ENCODE assay signal across 17 mouse cellular contexts in the genomic region with DNA sequence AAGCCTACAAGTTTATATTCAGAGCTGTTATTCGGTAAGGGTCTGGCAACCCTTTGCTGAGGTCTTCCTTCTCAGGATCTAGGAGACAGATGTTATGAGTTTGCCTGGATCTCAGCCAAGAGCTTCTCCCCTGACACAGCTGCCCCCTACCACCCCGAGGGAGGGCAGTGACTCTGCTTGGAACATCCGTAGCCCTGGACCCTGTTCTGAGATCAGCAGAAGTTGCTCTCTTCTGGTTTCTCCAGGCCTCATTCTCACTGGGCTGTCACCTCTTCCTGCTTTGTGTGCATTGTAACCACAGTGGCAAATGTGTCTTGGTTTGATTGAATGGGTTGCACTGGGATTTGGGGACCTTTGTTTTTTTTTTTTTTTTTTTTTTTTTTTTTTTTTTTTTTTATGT.
DNase-seq lines count a peak whose midpoint lies in the region; ATAC-seq lines count a peak whose summit lies in the region.
"Had no signal": no experiment of that assay in that cellular context is flagged by ENCODE, and none has a peak within 500 bp of the region (broad histone marks: within the 10 kb centered on the region; RNA-seq: fewer than 3 reads in every experiment).

No protein-coding gene starts in this region.

- no peaks in the 10 kb centered on the region for H3K27me3 ChIP-seq in hindbrain, embryonic 11.5 days (ENCODE audit: control insufficient read depth, insufficient read depth, low read length)
- H3K27me3 ChIP-seq in hindbrain, embryonic 16.5 days (replicated peaks; ENCODE audit: control insufficient read depth, insufficient read depth, low read length), result no peaks in the 10 kb centered on the region
- H3K27me3 ChIP-seq in neural tube, embryonic 13.5 days, result no peaks in the 10 kb centered on the region
- H3K27me3 ChIP-seq in neural tube, embryonic 15.5 days (replicated peaks), result no peaks in the 10 kb centered on the region
- H3K27me3 ChIP-seq in limb, embryonic 10.5 days (ENCODE audit: low read depth, poor library complexity, severe bottlenecking), result no peaks in the 10 kb centered on the region
- no peaks in the 10 kb centered on the region; the same call in 1 of the 2 replicates for H3K27me3 ChIP-seq in stomach, embryonic 16.5 days (ENCODE audit: control insufficient read depth, insufficient read depth, low read length)
- H3K27me3 ChIP-seq: forebrain, embryonic 15.5 days; liver, embryonic 12.5 days had no signal

- H3K4me2 ChIP-seq in hindbrain, embryonic 11.5 days (replicated peaks; ENCODE audit: low read depth, low read length), result no peak overlapping the region
- no peak overlapping the region for H3K4me2 ChIP-seq in hindbrain, embryonic 16.5 days (ENCODE audit: low read length)
- H3K4me2 ChIP-seq in neural tube, embryonic 13.5 days, result no peak overlapping the region
- H3K4me2 ChIP-seq in neural tube, embryonic 15.5 days, result no peak overlapping the region
- H3K4me2 ChIP-seq in stomach, embryonic 16.5 days (ENCODE audit: low read depth, low read length), result no peak overlapping the region
- H3K4me2 ChIP-seq: forebrain, embryonic 15.5 days; liver, embryonic 12.5 days had no signal

- no peaks in the 10 kb centered on the region for H3K36me3 ChIP-seq in hindbrain, embryonic 11.5 days (ENCODE audit: control insufficient read depth, insufficient read depth, low read length)
- H3K36me3 ChIP-seq in hindbrain, embryonic 16.5 days (ENCODE audit: control insufficient read depth, insufficient read depth, low read length), result no peaks in the 10 kb centered on the region
- no peaks in the 10 kb centered on the region for H3K36me3 ChIP-seq in neural tube, embryonic 13.5 days
- H3K36me3 ChIP-seq in neural tube, embryonic 15.5 days, result no peaks in the 10 kb centered on the region
- H3K36me3 ChIP-seq in limb, embryonic 10.5 days, result no peaks in the 10 kb centered on the region
- H3K36me3 ChIP-seq in stomach, embryonic 16.5 days (ENCODE audit: control insufficient read depth, insufficient read depth, low read length), result no peaks in the 10 kb centered on the region
- H3K36me3 ChIP-seq: forebrain, embryonic 15.5 days; liver, embryonic 12.5 days had no signal

- 48% methylated on average over 3 of the region's 3 CpGs for WGBS in hindbrain, embryonic 11.5 days
- WGBS in hindbrain, embryonic 16.5 days, result 35% methylated on average over 3 of the region's 3 CpGs
- WGBS in neural tube, embryonic 13.5 days, result 46% methylated on average over 3 of the region's 3 CpGs
- 49% methylated on average over 3 of the region's 3 CpGs for WGBS in neural tube, embryonic 15.5 days
- 75% methylated on average over 3 of the region's 3 CpGs for WGBS in limb, embryonic 10.5 days
- WGBS in stomach, embryonic 16.5 days, result 26% methylated on average over 3 of the region's 3 CpGs

- H3K4me3 ChIP-seq in hindbrain, embryonic 11.5 days (ENCODE audit: low read depth, low read length), result no peak overlapping the region
- no peak overlapping the region for H3K4me3 ChIP-seq in hindbrain, embryonic 16.5 days (ENCODE audit: low read length)
- H3K4me3 ChIP-seq in neural tube, embryonic 13.5 days, result no peak overlapping the region
- no peak overlapping the region for H3K4me3 ChIP-seq in neural tube, embryonic 15.5 days (replicated peaks)
- no peak overlapping the region for H3K4me3 ChIP-seq in limb, embryonic 10.5 days
- H3K4me3 ChIP-seq in stomach, embryonic 16.5 days (replicated peaks; ENCODE audit: low read length), result no peak overlapping the region
- H3K4me3 ChIP-seq: forebrain, embryonic 15.5 days; gastrocnemius, adult 2 months; liver, embryonic 12.5 days; myocyte had no signal

- H3K27ac ChIP-seq in hindbrain, embryonic 11.5 days (ENCODE audit: low read depth, low read length), result no peak overlapping the region
- no peak overlapping the region for H3K27ac ChIP-seq in hindbrain, embryonic 16.5 days (ENCODE audit: low read depth, low read length)
- H3K27ac ChIP-seq in neural tube, embryonic 13.5 days (replicated peaks), result 0 out of 2 replicates have a peak overlapping the region, but pooled peaks have one; percentile 23
- H3K27ac ChIP-seq in neural tube, embryonic 15.5 days (replicated peaks), result no peak overlapping the region
- H3K27ac ChIP-seq in limb, embryonic 10.5 days, result peak overlapping the region; percentile 56; the same call in 1 of the 2 replicates
- H3K27ac ChIP-seq in stomach, embryonic 16.5 days (ENCODE audit: low read length), result no peak overlapping the region
- H3K27ac ChIP-seq: forebrain, embryonic 15.5 days; gastrocnemius, adult 2 months; liver, embryonic 12.5 days had no signal

- no peak for ATAC-seq in hindbrain, embryonic 11.5 days (ENCODE audit: low FRiP score)
- no peak for ATAC-seq in hindbrain, embryonic 16.5 days
- no peak for ATAC-seq in neural tube, embryonic 13.5 days (ENCODE audit: low read depth)
- ATAC-seq in neural tube, embryonic 15.5 days (ENCODE audit: low FRiP score), result no peak
- peak; percentile 37; the same call in 1 of the 2 replicates for ATAC-seq in stomach, embryonic 16.5 days (ENCODE audit: insufficient read depth, low FRiP score)
- ATAC-seq: forebrain, embryonic 15.5 days; intestine, embryonic 16.5 days; liver, embryonic 12.5 days had no signal

- H3K9me3 ChIP-seq in hindbrain, embryonic 11.5 days (ENCODE audit: control insufficient read depth, low read length), result no peaks in the 10 kb centered on the region
- H3K9me3 ChIP-seq in hindbrain, embryonic 16.5 days (ENCODE audit: control insufficient read depth, low read length), result no peaks in the 10 kb centered on the region
- no peaks in the 10 kb centered on the region for H3K9me3 ChIP-seq in neural tube, embryonic 13.5 days
- H3K9me3 ChIP-seq in neural tube, embryonic 15.5 days (replicated peaks), result no peaks in the 10 kb centered on the region
- no peaks in the 10 kb centered on the region for H3K9me3 ChIP-seq in limb, embryonic 10.5 days (replicated peaks)
- H3K9me3 ChIP-seq in stomach, embryonic 16.5 days (replicated peaks; ENCODE audit: control insufficient read depth, low read length), result no peaks in the 10 kb centered on the region
- H3K9me3 ChIP-seq: forebrain, embryonic 15.5 days; liver, embryonic 12.5 days had no signal

- peak; percentile 26 for DNase-seq in hindbrain, embryonic 11.5 days (ENCODE audit: low spot score)
- no peak for DNase-seq in limb, embryonic 10.5 days (ENCODE audit: low spot score)
- DNase-seq in Muller cell, postnatal 12 days (ENCODE audit: inconsistent ontology term), result no peak
- DNase-seq in cerebellum, adult 8-10 months, result no peak
- DNase-seq: cerebellum, adult 11-12 months; gastrocnemius, adult 2 months; heart, adult 18-20 months; heart, postnatal 10 days; thymus, postnatal 14 days had no signal

- no peaks in the 10 kb centered on the region for H3K4me1 ChIP-seq in hindbrain, embryonic 11.5 days (replicated peaks; ENCODE audit: control insufficient read depth, insufficient read depth, low read length)
- H3K4me1 ChIP-seq in hindbrain, embryonic 16.5 days (ENCODE audit: control insufficient read depth, insufficient read depth, low read depth, low read length), result peaks cover 5% of the 10 kb centered on the region; the same call in 1 of the 2 replicates
- peaks cover 41% of the 10 kb centered on the region for H3K4me1 ChIP-seq in neural tube, embryonic 13.5 days (replicated peaks)
- peaks cover 21% of the 10 kb centered on the region for H3K4me1 ChIP-seq in neural tube, embryonic 15.5 days
- H3K4me1 ChIP-seq in limb, embryonic 10.5 days, result peaks cover 22% of the 10 kb centered on the region
- H3K4me1 ChIP-seq in stomach, embryonic 16.5 days (ENCODE audit: control insufficient read depth, insufficient read depth, low read length), result peaks cover 9% of the 10 kb centered on the region; the same call in 1 of the 2 replicates
- H3K4me1 ChIP-seq: liver, embryonic 12.5 days had no signal

- H3K9ac ChIP-seq in hindbrain, embryonic 11.5 days (ENCODE audit: low read depth, low read length), result no peak overlapping the region
- H3K9ac ChIP-seq in hindbrain, embryonic 16.5 days (ENCODE audit: low read depth, low read length), result no peak overlapping the region
- no peak overlapping the region for H3K9ac ChIP-seq in neural tube, embryonic 13.5 days
- no peak overlapping the region for H3K9ac ChIP-seq in neural tube, embryonic 15.5 days (replicated peaks)
- H3K9ac ChIP-seq in stomach, embryonic 16.5 days (ENCODE audit: low read length), result no peak overlapping the region; the same call in 1 of the 2 replicates
- H3K9ac ChIP-seq: forebrain, embryonic 15.5 days; liver, embryonic 12.5 days had no signal

Comparison
In these comparisons a context has a peak if more than half of its experiments do, and no peak if none do; other contexts are left out.
1. H3K27ac ChIP-seq: peak in neural tube, embryonic 13.5 days (single experiment) and limb, embryonic 10.5 days (single experiment); none in hindbrain, embryonic 11.5 days (single experiment), hindbrain, embryonic 16.5 days (single experiment), neural tube, embryonic 15.5 days (single experiment) and stomach, embryonic 16.5 days (single experiment).